Mouse (Mus musculus): ENCODE results near the gene Bud13. TPM values are rescaled to one million over a fixed set of nuclear protein-coding genes. Genes with fewer than 3 reads are reported as not detected.

Gene Bud13
- polyA plus RNA-seq (2015; fragmentation: Nextera tagmentation; extraction: Ambion mirVana), result 15.7 and 18.3 TPM in 2 replicates

- WGBS, result under 1% methylated on average over 55 of the region's 55 CpGs
- Histone ChIP-seq H3K27me3 (no peaks in the 10 kb centered on the region), H3K27ac (replicated peaks) (peak within 1 kb of the TSS; percentile 86), H3K4me2 (peak within 1 kb of the TSS; percentile 70), H3K4me3 (peak within 1 kb of the TSS; percentile 89), H3K9ac (peak within 1 kb of the TSS; percentile 87), H3K9me3 (no peaks in the 10 kb centered on the region), H3K4me1 (replicated peaks) (peaks cover 21% of the 10 kb centered on the region), H3K36me3 (peaks cover 60% of the 10 kb centered on the region)
- peak; percentile 93 for ATAC-seq (ENCODE audit: low read depth)
Observed at GRCm38 (mm10) chr9:46282631-46283436, at the start of gene Bud13. Gene Bud13 (plus strand): TSS chr9:46283008.

GRCm38 (mm10) chr9:46235196-46235595 lies 47.6 kb upstream of the Bud13 start:
- no peak overlapping the region for H3K9ac ChIP-seq
- peaks cover 8% of the 10 kb centered on the region; the same call in 1 of the 2 replicates for H3K4me1 ChIP-seq (replicated peaks)
- peaks cover 5% of the 10 kb centered on the region; the same call in 1 of the 2 replicates for H3K27me3 ChIP-seq
- H3K36me3 ChIP-seq, result no peaks in the 10 kb centered on the region
- H3K4me3 ChIP-seq, result no peak overlapping the region
- WGBS, result 87% methylated on average over 6 of the region's 6 CpGs
- no peaks in the 10 kb centered on the region for H3K9me3 ChIP-seq
- ATAC-seq (ENCODE audit: low read depth), result no peak
- H3K4me2 ChIP-seq, result no peak overlapping the region
- no peak overlapping the region for H3K27ac ChIP-seq (replicated peaks)

- no peak for ATAC-seq (ENCODE audit: low read depth)
- Histone ChIP-seq H3K27me3 (peaks cover 5% of the 10 kb centered on the region; the same call in 1 of the 2 replicates), H3K4me1 (replicated peaks) (peaks cover 6% of the 10 kb centered on the region; the same call in 1 of the 2 replicates), H3K4me2 (no peak within 1 kb of the TSS), H3K9ac (no peak within 1 kb of the TSS), H3K36me3 (no peaks in the 10 kb centered on the region), H3K4me3 (no peak within 1 kb of the TSS), H3K27ac (replicated peaks) (no peak within 1 kb of the TSS), H3K9me3 (no peaks in the 10 kb centered on the region)
Observed at GRCm38 (mm10) chr9:46235596-46235648, 47.4 kb upstream of the Bud13 start, which contains the start of gene Apoc3. Gene Apoc3 (minus strand): TSS chr9:46235636.

GRCm38 (mm10) chr9:46235649-46236048 lies 47.2 kb upstream of the Bud13 start:
- Histone ChIP-seq H3K27ac (replicated peaks) (no peak overlapping the region), H3K4me2 (no peak overlapping the region), H3K4me3 (no peak overlapping the region), H3K4me1 (replicated peaks) (peaks cover 4% of the 10 kb centered on the region; the same call in 1 of the 2 replicates), H3K36me3 (no peaks in the 10 kb centered on the region), H3K9ac (no peak overlapping the region), H3K27me3 (peaks cover 5% of the 10 kb centered on the region; the same call in 1 of the 2 replicates), H3K9me3 (no peaks in the 10 kb centered on the region)
- no peak for ATAC-seq (ENCODE audit: low read depth)
- WGBS, result 76% methylated on average over 4 of the region's 4 CpGs

DNA sequence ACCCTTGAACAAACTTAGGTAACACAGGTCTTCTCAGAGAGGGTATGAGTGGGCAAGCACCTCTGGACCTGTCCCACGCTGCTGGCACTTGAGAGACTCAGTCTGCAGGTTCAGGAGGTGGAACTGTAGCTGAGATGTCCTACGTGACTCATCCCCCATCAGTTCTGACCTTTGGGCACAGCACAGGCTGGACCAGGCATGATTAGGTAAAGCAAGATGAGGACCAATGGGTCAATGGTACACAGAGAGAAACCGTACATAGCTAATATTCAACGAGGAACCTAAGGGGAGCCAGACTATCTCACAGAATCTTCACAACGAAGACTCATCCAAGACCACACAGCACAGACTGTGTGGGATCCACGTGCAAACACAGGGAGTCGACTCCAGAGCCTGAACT lies 44.0 kb upstream of the Bud13 start:
- 90% methylated on average over 7 of the region's 7 CpGs for WGBS
- H3K27me3 ChIP-seq, result no peaks in the 10 kb centered on the region
- no peak overlapping the region for H3K4me2 ChIP-seq
- ATAC-seq (ENCODE audit: low read depth), result no peak
- no peaks in the 10 kb centered on the region for H3K36me3 ChIP-seq
- no peak overlapping the region for H3K27ac ChIP-seq (replicated peaks)
- no peak overlapping the region for H3K4me3 ChIP-seq
- no peak overlapping the region for H3K9ac ChIP-seq
- no peaks in the 10 kb centered on the region for H3K9me3 ChIP-seq
- H3K4me1 ChIP-seq (replicated peaks), result no peaks in the 10 kb centered on the region

DNA sequence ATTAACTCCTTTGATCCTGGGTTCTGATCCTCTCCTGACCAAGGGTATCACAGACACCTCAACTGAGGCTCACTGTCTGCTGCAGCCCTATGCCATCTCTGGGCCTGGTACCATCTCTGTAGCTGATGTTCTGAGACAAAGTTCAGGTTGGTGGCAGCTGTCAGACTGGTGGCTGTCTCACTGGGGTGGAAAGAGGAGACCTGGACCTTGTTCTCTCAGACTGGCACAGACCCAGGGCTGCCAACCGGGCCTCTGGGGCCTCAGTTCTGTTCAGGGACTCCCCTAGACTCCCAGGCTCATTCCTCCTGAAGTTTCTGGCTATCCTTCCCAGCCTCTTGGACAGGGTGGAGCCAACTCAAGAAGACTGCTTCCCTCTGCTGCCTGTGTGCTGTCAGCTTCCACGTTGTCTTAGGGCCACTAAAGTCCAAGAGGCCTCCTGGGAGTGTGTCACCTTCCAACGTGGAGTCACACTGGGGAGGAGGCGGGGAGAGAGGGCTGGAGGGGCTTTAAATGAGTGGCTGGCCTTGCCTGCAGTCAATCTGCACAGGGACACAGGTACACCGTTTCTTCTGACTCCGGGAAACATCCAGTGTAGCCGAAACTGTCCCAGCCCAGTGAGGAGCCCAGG lies 42.2 kb upstream of the Bud13 start, which contains the start of gene Apoa4:
Apoa4 (plus strand) TSS at position 171 of the 628 bp plus-strand sequence.
- no peak within 1 kb of the TSS for H3K4me3 ChIP-seq
- no peaks in the 10 kb centered on the region for H3K9me3 ChIP-seq
- WGBS, result 72% methylated on average over 7 of the region's 7 CpGs
- no peak within 1 kb of the TSS for H3K27ac ChIP-seq (replicated peaks)
- ATAC-seq (ENCODE audit: low read depth), result no peak
- H3K27me3 ChIP-seq, result no peaks in the 10 kb centered on the region
- no peaks in the 10 kb centered on the region for H3K4me1 ChIP-seq (replicated peaks)
- no peak within 1 kb of the TSS for H3K9ac ChIP-seq
- no peaks in the 10 kb centered on the region for H3K36me3 ChIP-seq
- H3K4me2 ChIP-seq, result no peak within 1 kb of the TSS

DNA sequence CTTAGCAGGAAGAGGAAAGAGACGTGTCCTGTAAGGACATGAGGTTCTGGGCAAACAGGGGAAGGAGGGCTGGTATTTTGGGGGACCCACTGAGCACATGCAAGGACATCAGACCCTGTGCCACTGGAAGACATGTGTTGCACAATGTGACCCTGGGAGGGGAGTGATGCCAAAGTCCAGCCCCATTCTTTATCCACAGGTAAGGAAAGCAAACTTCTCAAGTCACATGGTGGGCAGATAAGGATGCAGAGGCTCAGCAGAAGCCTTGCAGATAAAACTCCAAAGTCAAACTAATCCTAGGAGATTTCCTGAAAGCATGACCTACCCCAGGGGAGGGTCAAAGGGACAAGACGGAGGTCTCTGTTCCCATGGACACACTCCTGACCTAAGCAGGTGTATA lies 41.0 kb upstream of the Bud13 start:
- no peak overlapping the region for H3K4me2 ChIP-seq
- no peaks in the 10 kb centered on the region for H3K9me3 ChIP-seq
- H3K4me3 ChIP-seq, result no peak overlapping the region
- no peak overlapping the region for H3K9ac ChIP-seq
- no peaks in the 10 kb centered on the region for H3K27me3 ChIP-seq
- ATAC-seq (ENCODE audit: low read depth), result no peak
- no peaks in the 10 kb centered on the region for H3K4me1 ChIP-seq (replicated peaks)
- H3K27ac ChIP-seq (replicated peaks), result no peak overlapping the region
- 92% methylated on average over 2 of the region's 2 CpGs for WGBS
- no peaks in the 10 kb centered on the region for H3K36me3 ChIP-seq

GRCm38 (mm10) chr9:46243122-46243521 lies 39.7 kb upstream of the Bud13 start:
- WGBS, result 63% methylated on average over 4 of the region's 4 CpGs
- no peak overlapping the region for H3K4me3 ChIP-seq
- H3K9me3 ChIP-seq, result no peaks in the 10 kb centered on the region
- H3K27me3 ChIP-seq, result 0 out of 2 replicates have a peak, but pooled peaks cover 5% of the 10 kb centered on the region
- H3K27ac ChIP-seq (replicated peaks), result no peak overlapping the region
- no peak overlapping the region for H3K4me2 ChIP-seq
- H3K9ac ChIP-seq, result no peak overlapping the region
- no peak for ATAC-seq (ENCODE audit: low read depth)
- H3K4me1 ChIP-seq (replicated peaks), result no peaks in the 10 kb centered on the region
- no peaks in the 10 kb centered on the region for H3K36me3 ChIP-seq

- H3K4me2 ChIP-seq, result no peak overlapping the region
- 62% methylated on average over 8 of the region's 8 CpGs for WGBS
- H3K9me3 ChIP-seq, result no peaks in the 10 kb centered on the region
- 0 out of 2 replicates have a peak, but pooled peaks cover 5% of the 10 kb centered on the region for H3K27me3 ChIP-seq
- no peak overlapping the region for H3K4me3 ChIP-seq
- H3K36me3 ChIP-seq, result no peaks in the 10 kb centered on the region
- no peak overlapping the region for H3K27ac ChIP-seq (replicated peaks)
- H3K4me1 ChIP-seq (replicated peaks), result no peaks in the 10 kb centered on the region
- H3K9ac ChIP-seq, result no peak overlapping the region
- ATAC-seq (ENCODE audit: low read depth), result no peak
Observed at GRCm38 (mm10) chr9:46243584-46243983, 39.2 kb upstream of the Bud13 start.

GRCm38 (mm10) chr9:46246752-46247324 lies 36.0 kb upstream of the Bud13 start:
- 0 out of 2 replicates have a peak, but pooled peaks cover 5% of the 10 kb centered on the region for H3K27me3 ChIP-seq
- no peak overlapping the region for H3K4me3 ChIP-seq
- no peaks in the 10 kb centered on the region for H3K36me3 ChIP-seq
- no peak overlapping the region for H3K9ac ChIP-seq
- no peak overlapping the region for H3K4me2 ChIP-seq
- 26% methylated on average over 11 of the region's 11 CpGs for WGBS
- no peaks in the 10 kb centered on the region for H3K4me1 ChIP-seq (replicated peaks)
- H3K9me3 ChIP-seq, result no peaks in the 10 kb centered on the region
- peak; percentile 75; the same call in 1 of the 2 replicates for ATAC-seq (ENCODE audit: low read depth)
- H3K27ac ChIP-seq (replicated peaks), result no peak overlapping the region

DNA sequence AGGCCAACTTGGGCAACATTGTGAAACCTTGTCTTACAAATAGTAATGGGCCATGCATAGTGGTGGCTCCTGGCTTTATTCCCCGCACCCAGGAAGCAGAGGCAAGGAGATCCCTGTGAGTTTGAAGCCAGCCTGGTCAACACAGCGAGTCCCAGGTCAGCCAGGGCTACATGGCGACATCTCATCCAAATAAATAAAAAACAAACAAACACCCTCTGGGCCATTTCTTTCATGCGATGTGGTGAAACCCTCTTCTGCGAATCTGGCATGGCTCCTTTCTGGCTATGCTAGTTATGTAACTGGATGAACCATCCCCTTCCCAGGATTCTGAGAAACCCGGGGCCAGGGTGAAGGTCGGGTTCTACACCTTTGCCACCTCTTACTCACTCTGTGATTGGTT lies 26.6 kb upstream of the Bud13 start:
- Histone ChIP-seq H3K36me3 (no peaks in the 10 kb centered on the region), H3K4me3 (no peak overlapping the region), H3K27me3 (no peaks in the 10 kb centered on the region), H3K9me3 (no peaks in the 10 kb centered on the region), H3K9ac (no peak overlapping the region), H3K4me2 (no peak overlapping the region), H3K4me1 (replicated peaks) (no peaks in the 10 kb centered on the region), H3K27ac (replicated peaks) (no peak overlapping the region)
- no peak for ATAC-seq (ENCODE audit: low read depth)
- WGBS, result 91% methylated on average over 7 of the region's 7 CpGs

- no peak overlapping the region for H3K27ac ChIP-seq (replicated peaks)
- no peaks in the 10 kb centered on the region for H3K9me3 ChIP-seq
- no peaks in the 10 kb centered on the region for H3K4me1 ChIP-seq (replicated peaks)
- ATAC-seq (ENCODE audit: low read depth), result no peak
- 89% methylated on average over 10 of the region's 10 CpGs for WGBS
- H3K36me3 ChIP-seq, result no peaks in the 10 kb centered on the region
- H3K4me2 ChIP-seq, result no peak overlapping the region
- no peak overlapping the region for H3K9ac ChIP-seq
- H3K4me3 ChIP-seq, result no peak overlapping the region
- no peaks in the 10 kb centered on the region for H3K27me3 ChIP-seq
Observed at GRCm38 (mm10) chr9:46256658-46257385, 26.0 kb upstream of the Bud13 start.

Data from neural tube, embryonic 13.5 days (tissue).